Mouse (Mus musculus) erythroblast, embryonic 14.5 days (primary cell): ENCODE results near the gene Zfp978.
"Not testable (repeated sequence)": the region's sequence is repeated elsewhere in the genome, so short reads cannot be mapped to it uniquely, and the experiment has no call there.

Source experiments
- GATA1 ChIP-seq: IDR thresholded peaks from 2 replicates; pipeline ENCODE4 v1.6.1; 2012; ENCODE audit warnings: low read length, inconsistent platforms, mixed read lengths
- TAL1 ChIP-seq: IDR thresholded peaks from 3 replicates; pipeline ENCODE4 v1.6.1; 2012; ENCODE audit warnings: low read length, inconsistent platforms, mixed read lengths

- not testable (repeated sequence) for TF ChIP-seq GATA1, TAL1
Observed at GRCm38 (mm10) chr4:147361872-147362271, 769 bp downstream of the Zfp978 start.
